Mouse (Mus musculus) C2C12 (cell line): ENCODE data around the gene Gm8947.

ENCODE experiments used
- CEBPB ChIP-seq: IDR thresholded peaks from one replicate; pipeline ENCODE4 v1.6.1; 2011; ENCODE audit warnings: low read depth, mild to moderate bottlenecking, control low read depth, moderate library complexity
- CTCF ChIP-seq: IDR thresholded peaks from one replicate; pipeline ENCODE4 v1.5.1; 2011; ENCODE audit not compliant: control insufficient read depth, insufficient read depth, insufficient read length
- FOSL1 ChIP-seq: IDR thresholded peaks from one replicate; pipeline ENCODE4 v1.8.0; 2011; ENCODE audit warnings: mild to moderate bottlenecking, low read length; ENCODE audit not compliant: poor library complexity, insufficient read depth, severe bottlenecking
- MAX ChIP-seq: IDR thresholded peaks from one replicate; pipeline ENCODE4 v1.6.1; 2011; ENCODE audit warnings: mild to moderate bottlenecking, control low read depth
- MYOD1 ChIP-seq: IDR thresholded peaks from one replicate; pipeline ENCODE4 v1.6.1; 2011; ENCODE audit warnings: low read depth; ENCODE audit not compliant: control insufficient read depth, insufficient read length
- MYOG ChIP-seq: IDR thresholded peaks from one replicate; pipeline ENCODE4 v1.6.1; 2011; ENCODE audit not compliant: control insufficient read depth, insufficient read length; ENCODE audit errors: extremely low read depth
- USF1 ChIP-seq: IDR thresholded peaks from one replicate; pipeline ENCODE4 v1.6.1; 2011; ENCODE audit warnings: low read depth, mild to moderate bottlenecking, control low read depth, moderate library complexity

GRCm38 (mm10) chr1:151237780-151238179, 45.6 kb downstream of the Gm8947 start:
- TF ChIP-seq USF1 (no peak), CTCF (no peak), MAX (no peak), MYOD1 (no peak), FOSL1 (no peak), CEBPB (no peak), MYOG (no peak)
